ENCODE assay signal across 9 mouse cellular contexts in genomic region chr3:121886870-121887605, GRCm38 (mm10).
DNase-seq lines count a peak whose midpoint lies in the region; ATAC-seq and TF ChIP-seq lines count a peak whose summit lies in the region.
"Had no signal": no experiment of that assay in that cellular context is flagged by ENCODE, and none has a peak within 500 bp of the region (broad histone marks: within the 10 kb centered on the region; RNA-seq: fewer than 3 reads in every experiment).

No protein-coding gene starts in this region.

- no peak for ATAC-seq in midbrain, embryonic 14.5 days (ENCODE audit: low FRiP score, low TSS enrichment)
- ATAC-seq in midbrain, embryonic 11.5 days (ENCODE audit: low FRiP score): no peak
- no peak; the same call in 1 of the 2 replicates for ATAC-seq in kidney, postnatal 0 days (replicated peaks; ENCODE audit: low FRiP score, low read depth)
- ATAC-seq in stomach, embryonic 15.5 days (ENCODE audit: insufficient read depth, low FRiP score, low read depth): no peak
- ATAC-seq in megakaryocyte, adult 5-6 weeks (ENCODE audit: poor library complexity, severe bottlenecking): no peak

- no peak for TF ChIP-seq EP300 in heart, adult 2 months (IDR thresholded peaks at IDR 0.05; ENCODE audit: insufficient read depth, low read depth, low read length)

- TF ChIP-seq POLR2A in heart, adult 2 months (IDR thresholded peaks at IDR 0.05; ENCODE audit: insufficient read depth, low read depth, low read length): no peak

- H3K27me3 ChIP-seq in heart, adult 2 months (ENCODE audit: control insufficient read depth, insufficient read depth, low read length): no peaks in the 10 kb centered on the region
- H3K27me3 ChIP-seq in midbrain, embryonic 14.5 days (ENCODE audit: control insufficient read depth, insufficient read depth, low read length): no peaks in the 10 kb centered on the region; the same call in 1 of the 2 replicates
- peaks cover 7% of the 10 kb centered on the region; the same call in 1 of the 2 replicates for H3K27me3 ChIP-seq in midbrain, embryonic 11.5 days (ENCODE audit: control insufficient read depth, insufficient read depth, low read length)
- H3K27me3 ChIP-seq in kidney, postnatal 0 days (ENCODE audit: insufficient read depth, low read length): no peaks in the 10 kb centered on the region
- H3K27me3 ChIP-seq in stomach, embryonic 15.5 days (replicated peaks): no peaks in the 10 kb centered on the region

- H3K79me2 ChIP-seq in heart, adult 2 months (replicated peaks; ENCODE audit: control insufficient read depth, insufficient read depth, low read length): no peaks in the 10 kb centered on the region

- 33% methylated on average over 15 of the region's 15 CpGs for WGBS in heart, adult 2 months
- 24% methylated on average over 15 of the region's 15 CpGs for WGBS in midbrain, embryonic 14.5 days
- WGBS in midbrain, embryonic 11.5 days: 23% methylated on average over 14 of the region's 15 CpGs
- WGBS in kidney, postnatal 0 days: 11% methylated on average over 15 of the region's 15 CpGs
- WGBS in stomach, embryonic 15.5 days: 22% methylated on average over 15 of the region's 15 CpGs

- H3K4me2 ChIP-seq in midbrain, embryonic 14.5 days (ENCODE audit: low read length): no peak overlapping the region
- H3K4me2 ChIP-seq in midbrain, embryonic 11.5 days: no peak overlapping the region
- H3K4me2 ChIP-seq in kidney, postnatal 0 days (ENCODE audit: low read length): peak overlapping the region; percentile 49
- peak overlapping the region; percentile 30 for H3K4me2 ChIP-seq in stomach, embryonic 15.5 days

- peaks cover 6% of the 10 kb centered on the region for H3K36me3 ChIP-seq in heart, adult 2 months (ENCODE audit: control insufficient read depth, insufficient read depth, low read length)
- no peaks in the 10 kb centered on the region for H3K36me3 ChIP-seq in midbrain, embryonic 14.5 days (ENCODE audit: control insufficient read depth, insufficient read depth, low read length)
- H3K36me3 ChIP-seq in midbrain, embryonic 11.5 days (ENCODE audit: control insufficient read depth, insufficient read depth, low read length): no peaks in the 10 kb centered on the region
- no peaks in the 10 kb centered on the region for H3K36me3 ChIP-seq in kidney, postnatal 0 days (ENCODE audit: insufficient read depth, low read length)
- H3K36me3 ChIP-seq in stomach, embryonic 15.5 days: no peaks in the 10 kb centered on the region

- no peak for TF ChIP-seq CTCF in heart, adult 2 months (IDR thresholded peaks at IDR 0.05)
- no peak for TF ChIP-seq CTCF in kidney, postnatal 0 days (IDR thresholded peaks at IDR 0.05; ENCODE audit: low read depth)

- H3K27ac ChIP-seq in heart, adult 2 months: peak overlapping the region; percentile 75
- no peak overlapping the region for H3K27ac ChIP-seq in midbrain, embryonic 14.5 days (replicated peaks; ENCODE audit: low read depth, low read length)
- H3K27ac ChIP-seq in midbrain, embryonic 11.5 days (ENCODE audit: low read depth, low read length): no peak overlapping the region
- peak overlapping the region; percentile 37; the same call in 1 of the 2 replicates for H3K27ac ChIP-seq in kidney, postnatal 0 days
- H3K27ac ChIP-seq in stomach, embryonic 15.5 days: no peak overlapping the region

- no peaks in the 10 kb centered on the region for H3K9me3 ChIP-seq in midbrain, embryonic 14.5 days (ENCODE audit: control insufficient read depth, low read length)
- no peaks in the 10 kb centered on the region for H3K9me3 ChIP-seq in midbrain, embryonic 11.5 days (ENCODE audit: control insufficient read depth, low read length)
- no peaks in the 10 kb centered on the region for H3K9me3 ChIP-seq in kidney, postnatal 0 days (replicated peaks; ENCODE audit: low read length)
- no peaks in the 10 kb centered on the region for H3K9me3 ChIP-seq in stomach, embryonic 15.5 days

- intact Hi-C loops in heart, adult 2 months (cut with DNase I): loop anchor here (1.0 to 10.0 kb wide), 3 partner anchors 66 to 748 kb away; partner anchors contain the start of gene Dnttip2

- H3K9ac ChIP-seq in heart, adult 2 months (ENCODE audit: low read depth, low read length): 0 out of 2 replicates have a peak overlapping the region, but pooled peaks have one; percentile 31
- H3K9ac ChIP-seq in midbrain, embryonic 14.5 days (replicated peaks; ENCODE audit: low read length): no peak overlapping the region
- no peak overlapping the region for H3K9ac ChIP-seq in midbrain, embryonic 11.5 days (ENCODE audit: low read length)
- no peak overlapping the region for H3K9ac ChIP-seq in kidney, postnatal 0 days (ENCODE audit: low read depth, low read length)
- no peak overlapping the region for H3K9ac ChIP-seq in stomach, embryonic 15.5 days

- H3K4me1 ChIP-seq in heart, adult 2 months (ENCODE audit: control insufficient read depth, insufficient read depth, low read length): peaks cover 11% of the 10 kb centered on the region
- H3K4me1 ChIP-seq in midbrain, embryonic 14.5 days (ENCODE audit: control insufficient read depth, insufficient read depth, low read length): peaks cover 3% of the 10 kb centered on the region; the same call in 1 of the 2 replicates
- H3K4me1 ChIP-seq in midbrain, embryonic 11.5 days (ENCODE audit: control insufficient read depth, insufficient read depth, low read length): peaks cover 8% of the 10 kb centered on the region; the same call in 1 of the 2 replicates
- peaks cover 18% of the 10 kb centered on the region for H3K4me1 ChIP-seq in kidney, postnatal 0 days (replicated peaks; ENCODE audit: insufficient read depth, low read length)
- H3K4me1 ChIP-seq in stomach, embryonic 15.5 days: peaks cover 4% of the 10 kb centered on the region; the same call in 1 of the 2 replicates

- H3K4me3 ChIP-seq in heart, adult 2 months: no peak overlapping the region
- no peak overlapping the region for H3K4me3 ChIP-seq in midbrain, embryonic 14.5 days (replicated peaks; ENCODE audit: low read depth, low read length)
- H3K4me3 ChIP-seq in midbrain, embryonic 11.5 days (ENCODE audit: low read depth, low read length): no peak overlapping the region
- peak overlapping the region; percentile 9 for H3K4me3 ChIP-seq in kidney, postnatal 0 days (replicated peaks; ENCODE audit: low read depth, low read length)
- H3K4me3 ChIP-seq in stomach, embryonic 15.5 days (replicated peaks): no peak overlapping the region

- DNase-seq in heart, adult 2 months: no peak
- no peak for DNase-seq in heart, postnatal 4 days
- DNase-seq in midbrain, embryonic 14.5 days: peak; percentile 25
- DNase-seq in midbrain, embryonic 11.5 days (ENCODE audit: low spot score, missing footprints): no peak
- peak; percentile 91 for DNase-seq in kidney, postnatal 0 days (ENCODE audit: low spot score)
- DNase-seq in layer of hippocampus, postnatal 36 days: no peak
- DNase-seq: cerebellum, adult 9-10 months had no signal

Comparison
In these comparisons a context has a peak if more than half of its experiments do, and no peak if none do; other contexts are left out.
1. DNase-seq: peak in midbrain, embryonic 14.5 days (single experiment) and kidney, postnatal 0 days (single experiment); none in heart, adult 2 months (0 of 2), heart, postnatal 4 days (single experiment), midbrain, embryonic 11.5 days (single experiment) and layer of hippocampus, postnatal 36 days (0 of 2).
2. H3K27ac ChIP-seq: peak in heart, adult 2 months (single experiment) and kidney, postnatal 0 days (single experiment); none in midbrain, embryonic 14.5 days (single experiment), midbrain, embryonic 11.5 days (single experiment) and stomach, embryonic 15.5 days (single experiment).
3. H3K4me2 ChIP-seq: peak in kidney, postnatal 0 days (single experiment) and stomach, embryonic 15.5 days (single experiment); none in midbrain, embryonic 14.5 days (single experiment) and midbrain, embryonic 11.5 days (single experiment).